Mouse (Mus musculus) forebrain, embryonic 15.5 days (tissue): ENCODE data around the gene Pus3. TPM values are rescaled to one million over a fixed set of nuclear protein-coding genes. Genes with fewer than 3 reads are reported as not detected.
"Not testable (repeated sequence)": the region's sequence is repeated elsewhere in the genome, so short reads cannot be mapped to it uniquely, and the experiment has no call there.

Source experiments
- ATAC-seq: fragments of 200-750 bp; cut with Nextera tagmentation; replicated peaks from 2 replicates; pipeline ENCODE4 v1.8.0; 2017; ENCODE audit warnings: mild to moderate bottlenecking, moderate TSS enrichment, moderate library complexity
- H3K27ac ChIP-seq: fragments of 300-500 bp; sonication (generic); replicated peaks from 2 replicates; pipeline ENCODE4 v1.5.1; 2015; ENCODE audit warnings: mild to moderate bottlenecking, inconsistent platforms
- H3K27me3 ChIP-seq: fragments of 300-500 bp; sonication (generic); 2 replicates; pipeline ENCODE4 v1.6.1; 2015; ENCODE audit warnings: inconsistent platforms
- H3K36me3 ChIP-seq: fragments of 300-500 bp; sonication (generic); 2 replicates; pipeline ENCODE4 v1.6.1; 2015; ENCODE audit warnings: mild to moderate bottlenecking, inconsistent platforms
- H3K4me1 ChIP-seq: fragments of 300-500 bp; sonication (generic); 2 replicates; pipeline ENCODE4 v1.6.1; 2015; ENCODE audit warnings: inconsistent platforms
- H3K4me2 ChIP-seq: fragments of 300-500 bp; sonication (generic); replicated peaks from 2 replicates; pipeline ENCODE4 v1.6.1; 2015; ENCODE audit warnings: mild to moderate bottlenecking, inconsistent platforms
- H3K4me3 ChIP-seq: fragments of 300-500 bp; sonication (generic); 2 replicates; pipeline ENCODE4 v1.5.1; 2015; ENCODE audit warnings: mild to moderate bottlenecking, inconsistent platforms
- H3K9ac ChIP-seq: fragments of 300-500 bp; sonication (generic); replicated peaks from 2 replicates; pipeline ENCODE4 v1.6.1; 2015; ENCODE audit warnings: mild to moderate bottlenecking, inconsistent platforms
- H3K9me3 ChIP-seq: fragments of 300-500 bp; sonication (generic); 2 replicates; pipeline ENCODE4 v1.6.1; 2016; ENCODE audit warnings: inconsistent platforms
- WGBS: fragments of 180-500 bp; shearing (Covaris S2); methylation state at CpG from one replicate; pipeline ENCODE4 v1.1.7; 2015; ENCODE audit warnings: mixed read lengths; 5-methylcytosine and 5-hydroxymethylcytosine counted together
- polyA plus RNA-seq: library from polyadenylated mRNA; unstranded; fragments of >200 nt; fragmentation: Nextera tagmentation; extraction: Ambion mirVana; gene quantifications from 2 replicates; pipeline ENCODE4 v1.2.1, GENCODE M21; 2015

Gene Pus3
- polyA plus RNA-seq, 1 experiment from 2014 or later: 18.8 TPM

GRCm38 (mm10) chr9:35607647-35608405, 49.4 kb downstream of the Pus3 start:
- no peak overlapping the region for H3K27ac ChIP-seq
- H3K4me3 ChIP-seq: no peak overlapping the region
- H3K4me2 ChIP-seq: no peak overlapping the region
- no peaks in the 10 kb centered on the region for H3K27me3 ChIP-seq
- WGBS: 57% methylated on average over 8 of the region's 8 CpGs
- no peak for ATAC-seq
- no peaks in the 10 kb centered on the region for H3K9me3 ChIP-seq
- H3K4me1 ChIP-seq: no peaks in the 10 kb centered on the region
- H3K36me3 ChIP-seq: no peaks in the 10 kb centered on the region
- H3K9ac ChIP-seq: no peak overlapping the region

GRCm38 (mm10) chr9:35611841-35612240, 53.4 kb downstream of the Pus3 start, which contains the start of gene Pate4:
TSS of gene Pate4 (minus strand) at chr9:35611941.
- WGBS: 80% methylated on average over 1 of the region's 1 CpGs

GRCm38 (mm10) chr9:35614005-35614404, 55.6 kb downstream of the Pus3 start:
- Histone ChIP-seq H3K36me3 (no peaks in the 10 kb centered on the region), H3K27me3 (no peaks in the 10 kb centered on the region), H3K27ac (no peak overlapping the region), H3K9me3 (no peaks in the 10 kb centered on the region), H3K4me1 (no peaks in the 10 kb centered on the region), H3K9ac (no peak overlapping the region), H3K4me2 (no peak overlapping the region), H3K4me3 (no peak overlapping the region)
- no peak for ATAC-seq
- 33% methylated on average over 2 of the region's 2 CpGs for WGBS

More at GRCm38 (mm10) chr9:35611841-35612240, 53.4 kb downstream of the Pus3 start, which contains the start of gene Pate4:
- no peak within 1 kb of the TSS for H3K27ac ChIP-seq
- H3K27me3 ChIP-seq: no peaks in the 10 kb centered on the region
- H3K4me3 ChIP-seq: no peak within 1 kb of the TSS
- H3K9me3 ChIP-seq: no peaks in the 10 kb centered on the region
- H3K36me3 ChIP-seq: no peaks in the 10 kb centered on the region
- ATAC-seq: no peak
- no peaks in the 10 kb centered on the region for H3K4me1 ChIP-seq
- H3K9ac ChIP-seq: no peak within 1 kb of the TSS
- no peak within 1 kb of the TSS for H3K4me2 ChIP-seq

DNA sequence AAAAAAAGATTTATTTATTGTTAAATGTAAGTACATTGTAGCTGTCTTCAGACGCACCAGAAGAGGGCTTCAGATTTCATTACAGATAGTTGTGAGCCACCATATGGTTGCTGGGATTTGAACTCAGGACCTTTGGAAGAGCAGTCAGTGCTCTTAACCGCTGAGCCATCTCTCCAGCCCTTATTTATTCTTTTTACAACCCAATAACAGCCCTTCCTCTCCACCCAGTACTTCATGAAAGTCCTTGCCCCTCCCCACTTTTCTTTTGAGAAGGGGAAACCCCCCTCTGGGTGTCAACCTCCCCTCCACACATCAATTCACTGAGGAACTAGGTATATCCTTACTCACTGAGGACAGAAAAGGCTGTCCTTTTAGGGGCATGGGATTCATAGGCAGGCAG, 58.4 kb downstream of the Pus3 start:
- H3K4me3 ChIP-seq, H3K27ac ChIP-seq, ATAC-seq, H3K9me3 ChIP-seq, H3K4me2 ChIP-seq, H3K4me1 ChIP-seq, H3K9ac ChIP-seq, H3K36me3 ChIP-seq, H3K27me3 ChIP-seq: not testable (repeated sequence)
- 69% methylated on average over 2 of the region's 2 CpGs for WGBS

Other genes starting within 250 kb of the Pus3 start
- 15.0 and 18.2 TPM in 2 replicates for gene Cdon, start 137.5 kb upstream of the Pus3 start, polyA plus RNA-seq
- not detected in 2 replicates for gene Gm1113, start 40.3 kb upstream of the Pus3 start, polyA plus RNA-seq
- 19.6 and 20.1 TPM in 2 replicates for gene Ddx25, start 67 bp upstream of the Pus3 start, polyA plus RNA-seq
- 1.1 and 1.6 TPM in 2 replicates for gene Pate2, start 11.7 kb downstream of the Pus3 start, polyA plus RNA-seq
- gene Hyls1, start 11.8 kb downstream of the Pus3 start, polyA plus RNA-seq: 23.6 and 26.8 TPM in 2 replicates
- gene Pate4, start 53.3 kb downstream of the Pus3 start, polyA plus RNA-seq: not detected in 2 replicates
- 0.14 TPM in 1 of 2 replicates, not detected in the other for gene Pate3, start 89.6 kb downstream of the Pus3 start, polyA plus RNA-seq
- gene Pate1, start 128.8 kb downstream of the Pus3 start, polyA plus RNA-seq: not detected in 2 replicates
- gene Gm17677, start 182.5 kb downstream of the Pus3 start, polyA plus RNA-seq: not detected in 2 replicates
- not detected in 2 replicates for gene Gm17727, start 219.5 kb downstream of the Pus3 start, polyA plus RNA-seq
- gene Gm27235, start 231.5 kb downstream of the Pus3 start, polyA plus RNA-seq: not detected in 2 replicates
- gene D730048I06Rik, start 231.5 kb downstream of the Pus3 start, polyA plus RNA-seq: not detected in 2 replicates